ENCODE assay signal across 28 mouse cellular contexts in genomic region chr8:124509156-124509555, GRCm38 (mm10). TPM values are rescaled to one million over a fixed set of nuclear protein-coding genes. Genes with fewer than 3 reads are reported as not detected.
DNase-seq lines count a peak whose midpoint lies in the region; ATAC-seq and TF ChIP-seq lines count a peak whose summit lies in the region.
"Had no signal": no experiment of that assay in that cellular context is flagged by ENCODE, and none has a peak within 500 bp of the region (broad histone marks: within the 10 kb centered on the region; RNA-seq: fewer than 3 reads in every experiment).

No protein-coding gene starts in this region.

- no peak for TF ChIP-seq CTCF in cerebellum, adult 2 months (IDR thresholded peaks at IDR 0.05; ENCODE audit: borderline replicate concordance, insufficient read depth, low read depth, low read length)

- H3K27me3 ChIP-seq in cerebellum, adult 2 months (ENCODE audit: control insufficient read depth, insufficient read depth, low read length): no peaks in the 10 kb centered on the region
- H3K27me3 ChIP-seq in heart, embryonic 12.5 days (replicated peaks): peaks cover 7% of the 10 kb centered on the region
- H3K27me3 ChIP-seq: embryonic facial prominence, embryonic 15.5 days; limb, embryonic 15.5 days; midbrain, embryonic 12.5 days had no signal

- H3K4me2 ChIP-seq in heart, embryonic 12.5 days: no peak overlapping the region
- H3K4me2 ChIP-seq: embryonic facial prominence, embryonic 15.5 days; forebrain, embryonic 12.5 days; hindbrain, embryonic 13.5 days; limb, embryonic 15.5 days; liver, embryonic 13.5 days; midbrain, embryonic 12.5 days had no signal

- ATAC-seq in heart, embryonic 12.5 days (ENCODE audit: insufficient number of reproducible peaks, low FRiP score): no peak
- ATAC-seq: forebrain, postnatal 0 days; inflammation-experienced regulatory T-cells, adult 6 months; lung, postnatal 0 days had no signal

- WGBS in cerebellum, adult 2 months: 91% methylated on average over 3 of the region's 3 CpGs
- WGBS in heart, embryonic 12.5 days: 60% methylated on average over 3 of the region's 3 CpGs

- H3K4me3 ChIP-seq in cerebellum, adult 2 months (replicated peaks; ENCODE audit: insufficient read depth, low read depth, low read length): no peak overlapping the region
- H3K4me3 ChIP-seq in heart, embryonic 12.5 days: no peak overlapping the region
- H3K4me3 ChIP-seq: embryonic facial prominence, embryonic 15.5 days; forebrain, embryonic 12.5 days; heart, embryonic 10.5 days; hindbrain, embryonic 13.5 days; limb, embryonic 10.5 days; limb, embryonic 15.5 days; liver, embryonic 13.5 days; megakaryocyte, embryonic 14.5 days; midbrain, embryonic 12.5 days; myocyte had no signal

- H3K9ac ChIP-seq in heart, embryonic 12.5 days: no peak overlapping the region
- H3K9ac ChIP-seq: embryonic facial prominence, embryonic 15.5 days; forebrain, embryonic 12.5 days; forebrain, postnatal 0 days; hindbrain, embryonic 13.5 days; limb, embryonic 15.5 days; liver, embryonic 13.5 days; midbrain, embryonic 12.5 days had no signal

- no peak for DNase-seq in cerebellum, adult 2 months
- DNase-seq in cerebellum, adult 18-20 months: no peak
- peak; percentile 45 for DNase-seq in thymus, postnatal 0 days (ENCODE audit: low spot score)
- no peak for DNase-seq in thymus, postnatal 10 days (ENCODE audit: low spot score in 2 of 2)
- peak; percentile 10 for DNase-seq in induced T-regulatory cell, adult 2 months (ENCODE audit: low read depth)
- DNase-seq in urinary bladder, postnatal 36 days (ENCODE audit: low spot score in 2 of 2): no peak
- DNase-seq: adrenal gland, adult 8-10 months; cerebellum, adult 9-11 months; forebrain, postnatal 0 days; heart, postnatal 36 days; kidney, adult 11 months; kidney, postnatal 14 days; liver, embryonic 13.5 days; lung, adult 18-20 months; lung, postnatal 4 days; right cerebral cortex, postnatal 25 days had no signal

- H3K9me3 ChIP-seq in heart, embryonic 12.5 days (replicated peaks): no peaks in the 10 kb centered on the region
- H3K9me3 ChIP-seq: embryonic facial prominence, embryonic 15.5 days; forebrain, embryonic 12.5 days; heart, embryonic 10.5 days; hindbrain, embryonic 13.5 days; limb, embryonic 10.5 days; limb, embryonic 15.5 days; liver, embryonic 13.5 days; midbrain, embryonic 12.5 days had no signal

- TF ChIP-seq POLR2A in cerebellum, adult 2 months (IDR thresholded peaks at IDR 0.05; ENCODE audit: borderline replicate concordance, insufficient read depth, low read length): no peak

- no peaks in the 10 kb centered on the region for H3K36me3 ChIP-seq in heart, embryonic 12.5 days
- H3K36me3 ChIP-seq: embryonic facial prominence, embryonic 15.5 days; forebrain, embryonic 12.5 days; heart, embryonic 10.5 days; hindbrain, embryonic 13.5 days; limb, embryonic 10.5 days; limb, embryonic 15.5 days; liver, embryonic 13.5 days; midbrain, embryonic 12.5 days had no signal

- H3K27ac ChIP-seq in cerebellum, adult 2 months (ENCODE audit: insufficient read depth, low read length): peak overlapping the region; percentile 36; the same call in 1 of the 2 replicates
- H3K27ac ChIP-seq in heart, embryonic 12.5 days (ENCODE audit: poor library complexity, severe bottlenecking): no peak overlapping the region
- H3K27ac ChIP-seq: embryonic facial prominence, embryonic 15.5 days; forebrain, embryonic 12.5 days; heart, embryonic 10.5 days; hindbrain, embryonic 13.5 days; limb, embryonic 10.5 days; limb, embryonic 15.5 days; liver, embryonic 13.5 days; midbrain, embryonic 12.5 days had no signal

- peaks cover 29% of the 10 kb centered on the region for H3K4me1 ChIP-seq in cerebellum, adult 2 months (ENCODE audit: control insufficient read depth, insufficient read depth, low read length)
- no peaks in the 10 kb centered on the region for H3K4me1 ChIP-seq in heart, embryonic 12.5 days (replicated peaks)
- H3K4me1 ChIP-seq: embryonic facial prominence, embryonic 15.5 days; forebrain, embryonic 12.5 days; heart, embryonic 10.5 days; hindbrain, embryonic 13.5 days; limb, embryonic 10.5 days; limb, embryonic 15.5 days; liver, embryonic 13.5 days; midbrain, embryonic 12.5 days had no signal

RNA-seq across cellular contexts. Expression of gene Cog2, which starts 11.4 kb away (rescaled TPM):
- 38.4 and 40.7 TPM in 2 replicates for polyA plus RNA-seq in cerebellum, adult 2 months (2012; rRNA removed)
- 35.6 and 40.5 TPM in 2 replicates for polyA plus RNA-seq in thymus, postnatal 0 days (2015; fragmentation: Nextera tagmentation; extraction: Ambion mirVana)
- polyA plus RNA-seq in heart, embryonic 12.5 days (2016; fragmentation: Nextera tagmentation; extraction: Ambion mirVana): 27.0 and 30.1 TPM in 2 replicates

Comparison
In these comparisons a context has a peak if more than half of its experiments do, and no peak if none do; other contexts are left out.
1. DNase-seq: peak in thymus, postnatal 0 days (single experiment) and induced T-regulatory cell, adult 2 months (single experiment); none in cerebellum, adult 2 months (0 of 2), cerebellum, adult 18-20 months (0 of 2), thymus, postnatal 10 days (0 of 2) and urinary bladder, postnatal 36 days (0 of 2).